Mouse (Mus musculus): ENCODE data around the gene Fkbp2.

GRCm38 (mm10) chr19:6936299-6936698, 44.0 kb downstream of the Fkbp2 start:
- TF ChIP-seq CTCF (IDR thresholded peaks at IDR 0.05; ENCODE audit: low read depth) = peak; percentile 68
- TF ChIP-seq EP300 (optimal IDR thresholded peaks at IDR 0.05) = no peak
